Mouse (Mus musculus) CD4-positive naive resting alpha-beta T cell, adult 76 days (primary cell): ENCODE measurements around the gene Tjap1. TPM values are rescaled to one million over a fixed set of nuclear protein-coding genes. Genes with fewer than 3 reads are reported as not detected.

Experiments used
- total RNA-seq: library from RNA; stranded (reverse); gene quantifications from one replicate; pipeline ENCODE4 v1.2.4, GENCODE M21; 2023

Gene Tjap1
- 49.3 TPM for total RNA-seq

GRCm38 (mm10) chr17:46282483-46283123, at the start of gene Tjap1:
Gene Tjap1, minus strand, starts transcription at chr17:46283026.

GRCm38 (mm10) chr17:46327906-46328534, 45.2 kb upstream of the Tjap1 start, which contains the start of gene Abcc10:
Gene Abcc10, minus strand, starts transcription at chr17:46328352.

GRCm38 (mm10) chr17:46297364-46298219, 14.8 kb upstream of the Tjap1 start, which contains the start of gene Dlk2:
Gene Dlk2, plus strand, starts transcription at chr17:46297421.

GRCm38 (mm10) chr17:46253452-46254084, 29.3 kb downstream of the Tjap1 start, which contains the start of gene Lrrc73:
Gene Lrrc73, plus strand, starts transcription at chr17:46253531.

GRCm38 (mm10) chr17:46247512-46248188, 35.2 kb downstream of the Tjap1 start, which contains the start of the genes Polr1c and Yipf3:
Gene Polr1c, minus strand, starts transcription at chr17:46248054.
Gene Yipf3, plus strand, starts transcription at chr17:46248080.

Other genes starting within 250 kb of the Tjap1 start
- 61.7 TPM for gene Mrps18a, start 172.0 kb downstream of the Tjap1 start, total RNA-seq
- not detected for gene Rsph9, start 138.8 kb downstream of the Tjap1 start, total RNA-seq
- 21.1 TPM for gene Mad2l1bp, start 129.5 kb downstream of the Tjap1 start, total RNA-seq
- gene Gtpbp2, start 122.0 kb downstream of the Tjap1 start, total RNA-seq = 165 TPM
- gene Polh, start 80.4 kb downstream of the Tjap1 start, total RNA-seq = 11.8 TPM
- 32.3 TPM for gene Xpo5, start 80.2 kb downstream of the Tjap1 start, total RNA-seq
- 67.4 TPM for gene Polr1c, start 35.0 kb downstream of the Tjap1 start, total RNA-seq
- 105 TPM for gene Yipf3, start 34.9 kb downstream of the Tjap1 start, total RNA-seq
- gene Lrrc73, start 29.5 kb downstream of the Tjap1 start, total RNA-seq = 1.2 TPM
- gene Dlk2, start 14.4 kb upstream of the Tjap1 start, total RNA-seq = not detected
- gene Abcc10, start 45.3 kb upstream of the Tjap1 start, total RNA-seq = 13.4 TPM
- gene Zfp318, start 100.7 kb upstream of the Tjap1 start, total RNA-seq = 46.2 TPM
- gene Crip3, start 145.9 kb upstream of the Tjap1 start, total RNA-seq = not detected
- not detected for gene Slc22a7, start 155.4 kb upstream of the Tjap1 start, total RNA-seq
- 0.56 TPM for gene Ttbk1, start 204.6 kb upstream of the Tjap1 start, total RNA-seq
- gene Dnph1, start 213.7 kb upstream of the Tjap1 start, total RNA-seq = not detected